Mouse (Mus musculus) brown adipose tissue, adult 24 weeks (tissue): Measurements from ENCODE around the gene Exoc3l2. TPM values are rescaled to one million over a fixed set of nuclear protein-coding genes. Genes with fewer than 3 reads are reported as not detected.
"Not testable (repeated sequence)": the region's sequence is repeated elsewhere in the genome, so short reads cannot be mapped to it uniquely, and the experiment has no call there.

Experiments
- H3K27ac ChIP-seq: fragments of 200-500 bp; replicated peaks from 2 replicates; pipeline ENCODE4 v1.5.1; 2012; ENCODE audit warnings: low read depth, mild to moderate bottlenecking, low read length
- H3K4me1 ChIP-seq: fragments of 200-500 bp; 2 replicates; pipeline ENCODE4 v1.6.1; 2012; ENCODE audit warnings: low read length, mixed read lengths; ENCODE audit not compliant: control insufficient read depth, insufficient read depth, insufficient read length
- H3K4me3 ChIP-seq: fragments of 200-500 bp; 2 replicates; pipeline ENCODE4 v1.5.1; 2012; ENCODE audit warnings: low read depth, mild to moderate bottlenecking, low read length, moderate library complexity; ENCODE audit not compliant: insufficient read depth
- polyA plus RNA-seq: library from polyadenylated mRNA; stranded (reverse); fragments of >200 nt; gene quantifications from 2 replicates; pipeline ENCODE4 v1.2.4, GENCODE M21; 2012; ENCODE audit not compliant: missing spikeins, insufficient read depth, insufficient read length

Exoc3l2 gene
- polyA plus RNA-seq, 1 experiment, result 0.79 TPM

- Histone ChIP-seq H3K27ac (no peak overlapping the region), H3K4me1 (peaks cover 11% of the 10 kb centered on the region), H3K4me3 (no peak overlapping the region)
Observed at GRCm38 (mm10) chr7:19509786-19510185, 46.7 kb downstream of the Exoc3l2 start.

- peaks cover 11% of the 10 kb centered on the region for H3K4me1 ChIP-seq
- not testable (repeated sequence) for H3K27ac ChIP-seq
Observed at GRCm38 (mm10) chr7:19511934-19512333, 48.8 kb downstream of the Exoc3l2 start.

GRCm38 (mm10) chr7:19512353-19512752 is 49.2 kb downstream of the Exoc3l2 start:
- Histone ChIP-seq H3K4me3 (no peak overlapping the region), H3K4me1 (peaks cover 11% of the 10 kb centered on the region), H3K27ac (no peak overlapping the region)

More at GRCm38 (mm10) chr7:19511934-19512333, 48.8 kb downstream of the Exoc3l2 start:
- H3K4me3 ChIP-seq, result not testable (repeated sequence)

GRCm38 (mm10) chr7:19517652-19518365 is 54.7 kb downstream of the Exoc3l2 start, which contains the start of gene Nkpd1:
Nkpd1 (plus strand) TSS chr7:19517838.
- Histone ChIP-seq H3K4me1 (peaks cover 7% of the 10 kb centered on the region), H3K27ac (no peak within 1 kb of the TSS), H3K4me3 (no peak within 1 kb of the TSS)

- no peak overlapping the region for H3K4me3 ChIP-seq
- peaks cover 4% of the 10 kb centered on the region; the same call in 1 of the 2 replicates for H3K4me1 ChIP-seq
- no peak overlapping the region for H3K27ac ChIP-seq
Observed at GRCm38 (mm10) chr7:19520032-19520431, 56.9 kb downstream of the Exoc3l2 start.

- H3K4me3 ChIP-seq, result peak overlapping the region; percentile 37
Observed at GRCm38 (mm10) chr7:19523017-19523756, 60.1 kb downstream of the Exoc3l2 start.

GRCm38 (mm10) chr7:19523757-19524419 is 60.8 kb downstream of the Exoc3l2 start:
- no peak overlapping the region for H3K27ac ChIP-seq
- peaks cover 4% of the 10 kb centered on the region; the same call in 1 of the 2 replicates for H3K4me1 ChIP-seq
- H3K4me3 ChIP-seq, result peak overlapping the region; percentile 37

More at GRCm38 (mm10) chr7:19523017-19523756, 60.1 kb downstream of the Exoc3l2 start:
- Histone ChIP-seq H3K4me1 (peaks cover 4% of the 10 kb centered on the region; the same call in 1 of the 2 replicates), H3K27ac (no peak overlapping the region)

GRCm38 (mm10) chr7:19524420-19525104 is 61.4 kb downstream of the Exoc3l2 start:
- H3K4me3 ChIP-seq, result peak overlapping the region; percentile 37; the same call in 1 of the 2 replicates
- H3K27ac ChIP-seq, result no peak overlapping the region

GRCm38 (mm10) chr7:19525105-19525481 is 62.0 kb downstream of the Exoc3l2 start:
- no peak overlapping the region for H3K4me3 ChIP-seq
- no peak overlapping the region for H3K27ac ChIP-seq
- H3K4me1 ChIP-seq, result peaks cover 4% of the 10 kb centered on the region; the same call in 1 of the 2 replicates

More at GRCm38 (mm10) chr7:19524420-19525104, 61.4 kb downstream of the Exoc3l2 start:
- peaks cover 4% of the 10 kb centered on the region; the same call in 1 of the 2 replicates for H3K4me1 ChIP-seq

- Histone ChIP-seq H3K4me1 (no peaks in the 10 kb centered on the region), H3K4me3 (no peak overlapping the region), H3K27ac (no peak overlapping the region)
Observed at GRCm38 (mm10) chr7:19531077-19531476, 67.9 kb downstream of the Exoc3l2 start.

- H3K27ac ChIP-seq, result no peak overlapping the region
- no peak overlapping the region for H3K4me3 ChIP-seq
- no peaks in the 10 kb centered on the region for H3K4me1 ChIP-seq
Observed at GRCm38 (mm10) chr7:19532240-19532639, 69.1 kb downstream of the Exoc3l2 start.

GRCm38 (mm10) chr7:19534676-19535075 is 71.5 kb downstream of the Exoc3l2 start:
- Histone ChIP-seq H3K4me3 (no peak overlapping the region), H3K4me1 (no peaks in the 10 kb centered on the region), H3K27ac (no peak overlapping the region)

GRCm38 (mm10) chr7:19540771-19541566 is 77.8 kb downstream of the Exoc3l2 start:
- Histone ChIP-seq H3K4me1 (peaks cover 22% of the 10 kb centered on the region), H3K4me3 (no peak overlapping the region), H3K27ac (no peak overlapping the region)

GRCm38 (mm10) chr7:19541681-19542154 is 78.6 kb downstream of the Exoc3l2 start:
- Histone ChIP-seq H3K4me1 (peaks cover 25% of the 10 kb centered on the region), H3K27ac (no peak overlapping the region), H3K4me3 (no peak overlapping the region)
